Mouse (Mus musculus): ENCODE measurements around the gene St6galnac3.

Gene St6galnac3

DNA sequence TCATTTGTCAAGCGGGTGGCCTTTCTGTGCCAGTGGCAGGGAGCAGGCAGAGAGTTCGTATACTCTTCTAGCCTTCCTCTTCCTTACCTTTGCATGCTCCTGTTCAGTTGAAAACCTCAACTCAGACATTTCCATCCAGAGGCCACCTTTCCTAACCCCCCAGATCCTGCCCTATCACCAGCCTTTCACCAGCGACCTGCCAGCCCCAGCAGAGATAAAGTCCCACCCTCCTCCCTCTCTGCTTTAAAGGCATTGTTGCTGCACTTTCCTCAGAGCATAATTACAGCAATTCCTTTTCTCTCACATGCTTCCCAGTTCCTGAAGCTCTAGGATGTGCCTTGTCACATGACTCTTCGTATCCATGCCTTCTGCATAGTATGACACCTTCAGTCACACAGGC lies 215.3 kb downstream of the St6galnac3 start:
- DNase-seq, result no peak

DNA sequence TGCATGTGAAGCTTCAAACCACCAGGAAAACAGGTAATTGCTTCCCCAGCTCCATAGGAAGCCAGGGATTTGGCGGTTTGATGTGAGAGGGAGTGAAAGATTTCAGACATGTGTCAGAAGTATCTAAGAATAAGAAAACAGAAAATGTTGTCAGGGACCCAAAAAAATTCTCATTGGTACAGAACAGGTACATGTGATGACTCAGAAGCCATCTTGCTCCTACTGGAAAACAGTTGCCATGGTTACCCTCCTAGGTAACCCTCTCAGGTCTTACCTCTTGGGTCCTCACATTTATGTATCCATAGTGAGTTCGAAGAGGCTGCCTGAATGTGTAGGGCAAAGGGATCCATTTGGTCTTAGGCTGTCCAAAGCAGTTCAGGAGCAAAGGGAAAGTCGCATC lies 215.9 kb downstream of the St6galnac3 start:
- no peak for DNase-seq

DNA sequence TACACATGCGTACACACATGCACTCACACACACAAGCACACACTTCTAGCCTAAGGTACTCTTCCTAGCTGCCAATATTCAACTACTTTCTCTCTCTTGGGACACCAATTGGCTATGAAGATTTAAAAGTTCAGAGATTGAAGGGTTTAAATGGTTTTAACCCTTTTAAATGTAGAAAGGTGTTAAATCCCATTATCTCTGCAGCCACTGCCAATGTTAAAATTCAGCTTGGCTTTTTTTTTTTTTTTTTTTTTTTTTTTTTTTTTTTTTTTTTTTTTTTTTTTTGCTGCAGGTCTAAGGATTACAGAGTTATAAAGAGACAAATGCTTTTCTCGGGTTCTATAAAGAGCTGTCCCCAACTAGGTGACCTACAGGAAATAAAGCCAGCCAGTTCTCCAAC lies 216.4 kb downstream of the St6galnac3 start:
- no peak for DNase-seq

DNA sequence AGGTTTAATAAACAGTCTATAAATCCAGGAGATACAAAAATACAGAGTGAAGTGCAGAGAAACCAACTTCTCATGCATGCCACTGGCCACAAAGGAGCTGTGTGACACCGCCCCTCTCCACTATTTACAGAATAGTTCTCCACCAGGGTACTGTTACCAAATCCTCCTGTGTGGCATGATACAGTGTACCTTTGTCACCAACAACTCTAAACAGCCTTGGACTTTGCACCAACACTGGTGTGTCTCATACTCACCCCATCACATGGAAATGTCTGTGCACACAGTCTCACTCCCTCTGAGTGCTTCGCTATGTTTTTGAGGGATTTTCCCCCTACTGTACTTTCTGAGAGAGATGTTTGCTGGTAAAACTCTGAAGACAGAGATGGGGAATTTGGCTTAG lies 217.4 kb downstream of the St6galnac3 start:
- DNase-seq, result no peak

DNA sequence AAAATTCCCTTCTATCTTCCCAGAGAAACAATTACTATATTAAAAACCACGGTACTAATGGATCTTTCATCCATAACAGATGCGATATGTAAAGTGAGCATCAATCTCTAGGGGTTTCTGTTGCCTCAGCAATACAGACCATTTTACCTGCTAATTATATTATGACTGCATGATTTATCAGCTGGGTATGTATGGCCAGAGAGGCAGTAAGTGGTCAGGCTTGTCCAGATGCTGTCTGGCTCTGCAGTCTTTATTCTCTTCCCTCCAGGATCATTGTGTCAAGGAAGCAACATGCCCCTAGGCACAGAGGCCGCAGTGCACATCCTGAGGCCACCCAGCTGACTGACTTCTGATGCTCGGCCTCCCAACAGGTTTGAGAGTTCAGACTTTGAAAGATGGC lies 222.5 kb downstream of the St6galnac3 start:
- DNase-seq, result no peak

DNA sequence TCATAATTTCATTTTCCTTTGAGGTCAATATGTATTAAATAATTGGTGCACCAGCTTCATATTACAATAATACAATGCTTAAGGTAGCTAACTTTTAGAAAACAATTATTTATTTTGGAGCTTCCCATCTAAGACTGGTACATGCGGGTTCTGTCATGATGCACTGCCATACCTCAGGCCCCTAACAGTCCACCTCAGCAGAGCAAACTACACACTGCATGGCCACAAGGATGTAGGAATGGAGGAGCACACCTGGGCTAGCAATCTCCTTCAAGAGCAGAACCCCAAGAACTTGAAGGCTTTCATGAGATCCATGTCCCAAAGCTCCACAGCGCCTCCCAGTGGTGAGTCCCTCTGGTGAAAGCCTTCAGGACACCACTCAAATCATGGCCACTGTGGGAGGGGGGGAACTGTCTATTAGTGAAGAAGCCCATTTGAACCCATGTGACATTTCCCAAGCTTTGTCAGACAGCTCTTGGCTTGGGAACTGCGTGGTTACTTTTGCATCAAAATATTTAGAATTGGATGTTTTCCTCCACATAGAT lies 223.6 kb downstream of the St6galnac3 start:
- peak; percentile 40 for DNase-seq

DNA sequence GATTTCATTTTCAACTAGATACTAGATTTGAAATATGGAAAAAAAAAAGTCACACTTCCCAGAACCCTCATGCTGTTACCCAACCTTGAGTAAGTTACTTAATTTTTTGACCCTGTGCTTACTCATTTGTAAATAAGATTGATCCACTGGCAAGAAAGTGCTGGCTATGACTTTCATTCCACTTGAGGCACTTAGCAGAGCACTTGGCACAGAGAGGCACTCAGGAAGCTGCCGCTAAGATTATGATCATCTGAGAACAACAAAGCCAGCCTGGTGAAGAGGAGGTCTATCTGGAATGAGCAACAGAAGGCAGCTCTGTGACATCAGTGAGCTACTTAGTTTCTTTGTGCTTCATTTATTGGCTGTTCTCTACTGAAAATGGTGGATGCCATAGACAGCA lies 232.0 kb downstream of the St6galnac3 start:
- no peak for DNase-seq

DNA sequence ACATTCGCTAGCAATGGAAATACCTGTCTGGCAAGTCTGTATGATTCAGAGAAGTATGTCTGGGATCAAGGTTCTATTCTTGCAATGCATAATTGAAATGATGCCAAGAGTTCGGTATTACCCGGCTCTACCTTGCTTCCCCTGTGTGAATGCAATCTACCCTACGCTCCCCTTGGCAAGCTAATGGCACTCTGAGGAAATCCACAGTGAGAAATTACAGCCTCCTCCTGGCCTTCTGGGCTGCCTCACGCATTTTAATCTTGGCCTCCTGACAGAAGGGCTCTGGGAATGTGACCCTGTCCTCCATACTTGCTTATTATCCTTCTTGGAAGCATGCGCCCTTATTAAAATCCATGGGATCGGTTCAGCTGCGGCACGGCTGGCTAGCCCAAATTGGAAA lies 235.3 kb downstream of the St6galnac3 start:
- DNase-seq, result no peak

DNA sequence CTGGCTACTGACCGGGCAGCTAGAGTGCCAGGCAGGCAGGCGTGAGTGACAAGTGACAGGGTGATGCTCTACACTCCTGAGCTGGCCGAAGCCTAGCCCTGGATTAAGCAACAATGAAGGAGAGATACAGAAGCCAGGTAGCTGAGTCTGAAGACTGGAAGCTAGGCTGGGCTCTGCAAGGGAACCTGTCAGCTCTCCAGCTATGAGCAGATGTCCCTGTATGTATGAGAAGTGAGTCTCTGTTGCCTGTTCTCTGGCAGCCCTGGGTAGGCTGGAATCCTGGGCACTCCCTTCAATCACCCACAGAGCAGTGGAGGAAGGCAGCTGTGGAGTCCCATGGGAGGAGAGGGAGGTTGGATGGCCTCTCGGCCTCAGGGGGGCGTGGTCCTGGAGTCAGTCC lies 236.0 kb downstream of the St6galnac3 start:
- DNase-seq, result no peak

DNA sequence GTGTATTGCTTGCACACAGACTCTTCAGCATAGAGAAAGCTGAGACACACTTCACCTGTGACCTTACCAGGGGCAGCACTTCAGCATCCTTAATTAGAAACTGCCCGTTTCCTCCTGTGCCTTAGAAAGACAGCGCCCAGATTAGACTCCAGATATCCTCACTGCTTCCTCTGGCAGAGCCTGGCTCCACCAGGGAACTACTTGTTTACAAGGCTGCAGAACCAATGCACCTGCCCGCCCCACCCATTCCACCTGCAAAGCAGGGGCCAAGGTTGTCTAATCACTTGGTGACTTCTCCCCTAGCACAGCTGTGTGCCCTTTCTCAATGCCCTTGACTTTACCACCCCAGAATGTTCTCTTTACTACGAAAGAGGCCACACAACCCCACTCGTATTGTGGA lies 239.8 kb downstream of the St6galnac3 start:
- DNase-seq, result no peak

DNA sequence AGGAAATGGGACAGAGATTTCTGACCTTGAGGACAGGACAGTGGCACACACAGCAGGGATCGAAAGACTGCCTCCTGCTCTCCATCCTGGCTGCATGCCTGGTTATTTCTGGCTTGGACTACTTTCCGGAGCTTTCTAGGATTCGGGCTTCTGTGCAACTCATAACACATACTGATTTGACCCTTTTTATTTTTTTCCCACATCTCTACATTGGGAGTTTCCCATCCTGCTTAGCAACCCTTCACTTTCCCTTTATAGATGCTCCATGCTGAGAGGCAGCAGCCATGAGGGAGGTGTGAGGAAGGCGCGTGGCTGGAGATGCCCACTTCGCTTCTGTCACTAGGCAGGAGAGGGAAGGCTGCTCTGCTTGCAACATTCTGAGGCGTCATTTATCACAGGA lies 240.3 kb downstream of the St6galnac3 start:
- DNase-seq, result peak; percentile 40

DNA sequence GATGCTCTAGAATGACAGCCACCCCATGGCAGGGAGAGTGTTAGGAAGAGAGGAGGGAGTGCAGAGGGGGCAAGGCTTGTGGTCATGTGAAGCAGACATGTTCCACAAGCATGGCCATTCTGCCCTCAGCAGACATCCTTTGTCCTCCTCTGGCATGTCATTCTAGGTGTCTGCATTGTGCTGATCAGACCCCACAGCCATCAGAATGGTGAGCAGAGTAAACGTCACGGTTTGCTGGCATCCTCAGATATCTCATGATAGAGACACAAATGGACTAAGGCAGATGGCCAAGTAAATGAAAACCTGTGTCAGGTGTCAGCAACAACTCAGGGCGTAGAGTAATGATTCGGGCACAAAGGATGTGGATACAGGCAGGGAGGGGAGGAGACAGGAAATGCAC lies 241.3 kb downstream of the St6galnac3 start:
- DNase-seq, result no peak

DNA sequence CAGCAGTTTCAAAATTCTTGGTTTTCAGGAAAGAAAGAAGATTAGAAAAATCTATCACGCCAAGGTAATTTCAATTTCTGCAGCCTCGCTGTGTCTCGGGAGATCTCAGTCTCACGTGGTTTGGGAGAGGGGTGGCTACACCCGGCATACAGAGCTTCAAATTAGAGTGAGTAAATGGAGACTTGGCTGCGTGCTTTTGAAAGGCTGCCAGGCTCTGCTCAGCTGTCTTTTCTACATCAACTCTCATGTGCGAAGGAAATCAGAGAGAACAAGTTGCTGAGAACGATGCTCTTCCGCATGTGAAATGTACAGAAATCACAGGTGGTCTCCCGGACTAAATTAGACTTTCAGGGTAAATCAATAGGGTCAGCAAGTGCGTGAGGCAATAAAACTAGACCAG lies 242.9 kb downstream of the St6galnac3 start:
- no peak for DNase-seq

DNA sequence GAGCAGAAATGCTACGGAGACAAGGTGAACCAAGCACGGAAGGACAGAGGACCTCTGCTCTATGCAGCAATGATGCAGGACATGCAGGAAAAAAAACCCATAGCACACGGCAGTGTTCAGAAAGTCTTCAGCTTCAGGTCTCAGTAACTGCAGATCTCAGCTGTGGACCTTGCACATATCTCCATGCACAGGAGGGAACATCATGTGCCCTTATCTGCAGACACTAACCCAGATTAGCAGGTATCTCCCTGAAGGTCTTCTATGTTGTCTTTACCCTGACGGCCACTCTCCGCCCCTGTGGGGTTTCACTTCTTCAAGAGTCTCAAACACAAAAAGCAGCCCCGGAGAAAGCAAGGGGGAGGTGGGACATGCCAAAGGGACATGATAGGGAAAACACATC lies 244.0 kb downstream of the St6galnac3 start:
- DNase-seq, result no peak

DNA sequence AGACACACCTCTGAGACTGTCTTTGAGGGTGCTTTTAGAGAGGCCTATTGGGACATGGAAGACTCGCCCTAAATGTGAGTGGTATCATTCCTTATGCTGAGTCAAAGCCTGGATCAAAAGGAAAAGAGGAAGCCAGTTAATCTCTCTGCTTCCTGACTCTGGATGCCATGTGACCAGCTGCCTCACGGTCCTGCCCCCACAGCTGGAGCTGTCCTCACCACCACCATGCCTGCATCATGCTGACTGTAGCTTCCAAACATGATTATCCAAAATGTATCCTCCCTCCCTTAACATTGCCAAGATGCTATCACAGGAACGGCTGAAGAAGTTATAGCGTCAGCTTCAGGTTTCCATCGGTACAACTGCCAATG lies 244.4 kb downstream of the St6galnac3 start:
- DNase-seq, result no peak

DNA sequence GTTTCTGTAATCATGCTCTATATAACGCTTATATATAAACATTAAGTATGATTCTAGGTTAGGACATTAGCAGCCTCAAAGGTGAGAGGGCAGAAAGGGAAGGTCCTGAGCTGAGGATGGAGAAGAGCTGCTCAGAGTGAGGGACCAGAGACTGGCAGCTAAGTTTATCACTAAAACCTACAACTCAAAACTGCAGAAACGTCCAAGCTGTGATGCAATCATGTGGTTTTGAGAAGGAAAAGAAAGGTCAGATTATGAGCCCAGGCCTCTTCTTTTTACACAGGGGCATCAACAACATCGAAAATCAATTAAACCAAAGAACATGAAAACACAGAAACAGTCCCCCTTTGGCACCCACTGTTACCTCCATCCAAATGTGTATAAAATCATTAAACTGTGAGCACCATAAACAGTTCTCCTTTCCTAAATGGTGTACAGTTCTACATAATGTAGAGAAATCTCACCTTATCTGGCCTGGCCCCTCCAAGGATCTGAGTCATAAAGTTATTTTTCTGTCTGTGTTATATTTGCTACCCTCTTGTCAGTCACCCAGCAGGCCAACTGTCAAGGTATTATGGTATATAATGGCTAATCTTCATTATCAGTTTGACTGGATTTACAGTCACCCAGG lies 244.9 kb downstream of the St6galnac3 start:
- no peak for DNase-seq

DNA sequence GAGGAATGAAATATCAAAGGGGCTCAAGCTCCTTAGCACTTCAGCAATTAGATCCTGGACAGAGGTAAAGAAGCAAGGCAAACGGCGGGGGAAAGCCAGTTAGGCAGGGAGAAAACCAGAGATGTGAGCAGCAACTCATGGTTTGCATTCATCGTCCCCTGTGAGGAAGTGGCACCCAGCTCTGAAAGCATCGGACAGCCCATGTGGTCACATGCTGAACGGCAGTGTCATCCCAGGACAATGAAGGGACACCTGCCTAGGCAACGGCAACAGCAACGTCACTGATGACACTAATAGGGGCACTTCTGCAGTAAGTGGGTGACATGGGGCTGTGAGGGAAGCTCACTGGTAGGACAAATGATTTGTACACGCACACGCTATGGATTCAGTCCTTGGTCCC lies 249.1 kb downstream of the St6galnac3 start:
- DNase-seq, result no peak

DNA sequence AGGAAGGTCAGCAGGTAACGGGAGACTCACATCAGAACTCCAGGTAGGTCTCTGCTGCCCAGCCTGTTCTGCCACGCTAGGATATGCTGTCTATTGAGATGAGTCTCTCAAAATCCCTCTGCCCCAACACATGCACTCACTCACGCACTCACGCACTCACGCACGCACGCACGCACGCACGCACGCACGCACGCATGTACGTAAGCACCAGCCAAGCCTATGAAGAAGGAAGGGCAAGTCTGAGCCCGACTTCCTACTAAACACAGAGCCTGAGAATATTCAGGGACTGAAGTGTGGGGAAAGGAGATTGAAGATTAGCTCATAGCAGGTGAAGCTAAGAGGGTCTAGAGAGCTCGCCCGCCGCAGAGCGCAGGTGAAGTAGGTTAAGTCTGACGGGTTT lies 249.5 kb downstream of the St6galnac3 start:
- DNase-seq, result no peak

DNA sequence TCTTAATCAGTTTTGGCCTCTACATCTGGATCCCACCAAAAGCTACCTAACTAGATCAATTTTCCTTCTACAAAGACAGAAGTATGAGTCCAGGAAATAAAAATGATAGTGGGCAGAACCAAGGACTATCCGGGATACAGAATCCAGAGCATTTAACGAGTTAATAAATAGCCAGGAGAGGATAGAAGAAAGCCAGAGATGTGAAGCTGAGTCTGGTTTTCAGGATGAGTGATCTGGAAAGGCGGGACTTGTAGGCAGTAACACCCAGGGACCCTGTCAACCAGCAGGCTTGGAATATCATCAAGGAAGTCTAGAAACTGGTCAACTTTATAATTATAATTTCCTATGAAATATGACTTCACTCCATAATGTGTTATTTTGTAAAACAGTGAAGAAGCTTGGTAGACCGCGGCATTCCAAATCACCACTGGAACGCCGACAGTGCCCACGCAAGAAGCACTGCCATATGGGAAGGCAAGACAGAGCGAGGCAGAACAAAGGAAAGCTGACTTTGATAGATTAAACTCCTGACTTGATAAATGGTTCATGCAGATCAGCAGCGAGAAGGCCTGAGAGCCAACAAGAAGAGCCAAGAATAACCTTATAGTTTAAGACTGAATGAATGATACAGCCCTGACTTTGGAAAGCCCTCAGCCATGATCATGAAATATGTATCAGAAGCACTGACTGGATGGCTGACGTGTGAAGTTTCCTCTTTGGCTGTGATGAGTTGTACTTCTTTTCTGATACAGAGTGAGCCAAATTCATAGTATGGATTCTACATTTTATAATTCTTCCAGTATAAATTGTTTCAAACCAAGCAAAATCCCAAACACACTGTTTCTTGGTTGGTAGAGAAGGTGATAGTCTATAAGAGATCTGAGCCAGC lies 252.1 kb downstream of the St6galnac3 start:
- no peak for DNase-seq

DNA sequence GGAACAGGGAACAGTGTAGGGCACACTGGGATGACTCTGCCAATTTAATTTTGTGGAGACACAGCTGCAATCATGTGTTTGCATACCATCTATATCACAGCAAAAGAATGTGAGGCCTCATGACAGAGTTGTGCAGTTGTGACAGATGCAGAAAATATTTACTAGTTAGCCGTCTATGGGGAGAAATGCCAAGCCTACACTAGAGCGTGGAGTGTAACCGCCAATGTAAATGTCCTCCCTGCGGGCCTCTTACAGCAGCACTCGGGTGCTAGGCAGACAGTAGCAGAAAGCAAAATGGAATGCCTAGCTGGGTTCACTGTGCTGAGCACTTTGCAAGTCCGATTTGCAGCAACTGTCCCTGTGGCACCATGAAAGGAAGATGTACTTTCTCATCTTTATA lies 261.1 kb downstream of the St6galnac3 start:
- DNase-seq, result no peak

DNA sequence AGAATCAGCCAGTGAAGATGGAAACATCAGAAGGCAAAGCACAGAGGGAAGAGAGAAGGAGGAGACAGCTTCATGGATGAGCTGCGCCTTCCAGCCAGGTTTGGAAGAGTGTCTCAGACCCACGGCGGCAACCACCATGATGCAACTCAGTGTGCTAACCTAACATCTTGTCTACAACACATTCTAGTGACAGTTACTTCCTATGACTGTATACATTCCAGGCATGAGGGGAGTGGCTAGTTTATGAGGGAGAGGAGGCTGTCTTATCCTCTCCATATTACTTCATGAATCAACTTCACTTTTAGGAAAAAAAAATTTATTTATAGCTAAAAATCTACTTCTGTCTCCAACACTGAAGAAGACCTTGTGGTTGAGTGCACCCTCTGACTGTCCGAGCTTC lies 264.8 kb downstream of the St6galnac3 start:
- no peak for DNase-seq

DNA sequence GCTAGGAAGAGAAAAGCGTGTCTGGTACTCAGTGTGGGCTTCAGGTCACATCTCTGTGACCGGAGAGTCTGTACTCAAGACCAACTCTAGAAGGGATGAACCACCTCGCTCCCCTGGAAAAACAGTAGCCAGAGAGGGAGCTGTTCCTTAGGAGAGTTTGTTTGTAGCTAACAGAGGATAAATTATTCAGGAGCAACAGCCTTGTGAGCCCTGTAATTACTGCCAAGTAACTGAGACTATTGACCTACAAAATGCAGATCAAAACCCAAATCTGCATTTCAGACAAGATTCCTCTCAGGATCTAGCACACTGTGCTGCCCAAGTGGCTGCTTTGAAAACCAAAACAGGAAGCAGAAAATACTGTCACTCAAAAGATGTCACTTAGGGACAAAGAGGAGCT lies 266.4 kb downstream of the St6galnac3 start:
- DNase-seq, result no peak

DNA sequence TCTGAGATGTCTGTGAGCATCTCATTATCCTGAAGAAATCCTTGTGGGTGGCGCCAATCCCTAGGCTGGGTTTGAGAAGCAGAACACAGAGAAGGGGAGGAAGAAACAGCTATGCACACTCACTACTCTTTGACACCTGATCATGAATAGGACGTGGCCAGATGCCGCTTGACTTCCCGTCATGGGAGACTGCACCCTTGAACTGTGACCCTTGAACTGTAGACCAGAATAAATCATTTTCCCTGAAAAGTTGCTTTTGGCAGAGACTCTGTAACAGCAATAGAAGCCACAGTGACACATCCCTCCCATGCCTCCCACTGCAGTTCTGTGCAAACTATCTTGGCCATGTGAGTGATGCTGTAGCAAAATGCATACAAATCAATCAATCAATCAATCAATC lies 267.3 kb downstream of the St6galnac3 start:
- DNase-seq, result no peak

DNA sequence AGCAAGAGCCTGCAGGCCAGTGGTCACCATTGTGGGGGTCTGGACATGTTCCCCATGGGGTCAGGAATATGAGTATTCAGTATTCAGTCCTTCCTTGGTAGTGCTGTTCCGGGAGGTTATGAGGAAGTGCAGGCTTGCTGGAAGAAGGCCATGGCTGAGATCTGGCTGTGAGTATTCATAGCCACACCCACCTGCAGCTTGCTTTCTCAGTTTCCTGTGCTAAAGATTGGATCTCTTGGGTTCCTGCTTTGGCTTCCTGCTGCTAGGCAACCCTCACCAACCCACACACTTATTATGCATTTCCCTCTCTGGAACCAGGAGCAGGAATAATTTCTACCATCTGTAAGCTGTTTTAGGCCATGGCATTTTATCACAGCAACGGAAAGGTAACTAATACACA lies 267.8 kb downstream of the St6galnac3 start:
- no peak for DNase-seq

DNA sequence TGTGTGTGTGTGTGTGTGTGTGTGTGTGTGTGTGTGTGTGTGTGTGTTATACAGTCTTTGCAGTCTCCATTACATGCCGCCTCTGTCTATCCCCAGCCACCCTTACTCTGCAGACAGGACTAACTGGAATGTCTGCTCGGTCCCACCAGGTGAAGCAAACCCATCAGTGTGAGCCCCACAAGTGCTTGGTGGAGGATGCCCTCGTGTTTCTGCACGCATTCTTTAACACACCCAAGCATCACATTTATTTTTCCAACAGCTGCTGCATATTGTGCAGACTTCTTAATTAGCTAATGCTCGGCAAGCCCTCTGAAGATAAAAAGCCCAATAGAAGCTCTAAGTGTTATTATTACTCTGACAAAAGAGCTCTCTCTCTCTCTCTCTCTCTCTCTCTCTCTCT lies 268.7 kb downstream of the St6galnac3 start:
- no peak for DNase-seq

Data from cerebellum, adult 11 months (tissue).